Mouse (Mus musculus) cerebellum, adult 11 months (tissue): ENCODE results near the gene Olfr406.

Experiments used
- DNase-seq: peaks from one replicate; pipeline ENCODE4 v3.0.0; 2022

Olfr406 gene

DNA sequence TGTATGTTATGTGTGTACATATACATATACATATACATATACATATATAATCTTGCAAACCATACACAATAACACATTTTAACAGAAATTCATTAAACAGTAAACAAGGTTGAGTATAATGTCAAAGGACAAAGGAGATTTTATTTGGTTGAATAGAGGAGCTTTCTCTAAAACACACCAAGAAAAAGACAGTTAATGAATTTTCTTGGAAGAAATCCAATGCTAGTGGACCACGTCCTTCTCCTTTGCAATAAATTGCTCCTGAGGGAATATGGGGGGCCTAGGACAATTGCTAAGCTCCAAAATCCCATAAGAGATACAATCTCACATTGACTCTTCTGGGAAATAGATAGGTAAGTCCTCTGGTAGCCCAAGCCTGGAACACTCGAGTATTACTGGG is at the start of gene Olfr406:
Olfr406 (plus strand) TSS at position 301 of the 400 bp plus-strand sequence.
- DNase-seq, result no peak

DNA sequence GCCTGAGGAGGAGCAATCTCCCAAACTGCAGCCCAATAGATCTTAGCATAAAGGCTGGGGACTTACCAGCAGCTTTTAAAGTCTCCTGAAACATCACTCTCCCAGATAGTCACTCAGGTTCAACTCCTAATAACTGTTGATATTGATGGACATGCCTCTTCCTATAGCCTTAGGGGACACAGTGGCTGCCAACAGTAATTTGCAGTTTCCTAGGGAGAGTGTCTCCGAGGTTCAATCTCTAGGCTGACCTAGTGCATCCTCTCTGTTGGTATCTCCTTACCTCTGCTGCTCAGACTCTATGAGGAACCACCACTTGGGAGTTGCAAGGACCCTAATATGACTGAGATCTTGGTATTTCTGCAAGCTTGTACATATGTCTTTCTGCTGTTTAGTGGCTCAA is 48.3 kb upstream of the Olfr406 start, which contains the start of gene Olfr43:
Olfr43 (minus strand) TSS at position 101 of the 400 bp plus-strand sequence.
- no peak for DNase-seq

GRCm38 (mm10) chr11:74241201-74241600 is 18.4 kb upstream of the Olfr406 start:
- DNase-seq, result no peak

- DNase-seq, result no peak
Observed at GRCm38 (mm10) chr11:74283436-74283835, 23.8 kb downstream of the Olfr406 start, which contains the start of gene Olfr59. Olfr59 (plus strand) TSS chr11:74283736.

- DNase-seq, result no peak
Observed at GRCm38 (mm10) chr11:74287256-74287655, 27.6 kb downstream of the Olfr406 start.
